Mouse (Mus musculus): Measurements from ENCODE around the gene Nedd9. TPM values are rescaled to one million over a fixed set of nuclear protein-coding genes. Genes with fewer than 3 reads are reported as not detected.

Nedd9 gene
- polyA plus RNA-seq, 1 experiment, result 0.16 TPM

DNA sequence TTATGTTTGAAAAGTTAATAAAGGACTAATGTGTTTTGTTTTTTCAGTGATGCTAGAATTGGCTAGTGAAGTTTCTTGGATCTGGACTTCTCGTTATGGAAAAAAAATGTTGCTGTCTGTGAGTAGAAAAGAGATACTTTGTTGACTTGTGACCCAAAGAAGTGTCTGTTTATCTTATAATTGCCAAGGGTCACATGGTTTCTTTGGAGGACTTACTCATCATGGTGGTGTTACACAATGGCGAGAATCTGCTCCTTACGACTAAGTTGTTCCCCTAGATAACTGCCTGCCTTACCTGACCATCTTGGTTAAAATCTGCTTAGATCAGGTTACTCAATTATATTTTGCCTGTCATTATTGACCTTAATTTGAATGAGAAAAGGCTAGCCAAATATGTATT lies 26.3 kb upstream of the Nedd9 start:
- H3K4me1 ChIP-seq, result peaks cover 28% of the 10 kb centered on the region
- no peaks in the 10 kb centered on the region for H3K36me3 ChIP-seq (replicated peaks; ENCODE audit: low read length)
- H3K9me3 ChIP-seq, result no peaks in the 10 kb centered on the region
- no peak overlapping the region for H3K4me3 ChIP-seq (replicated peaks)
- no peak for TF ChIP-seq GATA1 (IDR thresholded peaks at IDR 0.05; ENCODE audit: borderline replicate concordance, low read length)
- TF ChIP-seq FLI1 (IDR thresholded peaks at IDR 0.05; ENCODE audit: low read length), result no peak
- peaks cover 2% of the 10 kb centered on the region for H3K27me3 ChIP-seq (replicated peaks)

DNA sequence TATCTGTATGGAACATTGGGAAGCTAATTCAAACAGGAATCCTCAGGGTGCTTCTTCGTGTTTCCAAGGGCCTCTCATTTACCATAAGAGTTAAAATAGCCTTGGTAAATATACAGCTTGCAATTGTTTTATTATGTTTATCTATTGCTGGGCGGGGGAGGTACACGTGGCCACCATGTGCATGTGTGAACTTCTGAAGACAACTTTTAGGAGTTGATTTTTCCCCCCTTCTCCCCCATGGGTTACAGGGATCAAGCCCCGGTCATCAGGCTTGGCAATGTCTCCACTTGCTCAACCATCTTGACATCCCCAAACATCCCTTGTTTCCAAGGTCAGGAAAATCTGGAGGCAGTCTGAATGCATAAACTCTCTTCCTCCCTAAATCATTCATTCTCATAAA lies 25.1 kb upstream of the Nedd9 start:
- TF ChIP-seq FLI1 (IDR thresholded peaks at IDR 0.05; ENCODE audit: low read length) (no peak), GATA1 (IDR thresholded peaks at IDR 0.05; ENCODE audit: borderline replicate concordance, low read length) (no peak)
- Histone ChIP-seq H3K4me3 (replicated peaks) (no peak overlapping the region), H3K9me3 (no peaks in the 10 kb centered on the region), H3K27me3 (replicated peaks) (peaks cover 2% of the 10 kb centered on the region), H3K4me1 (peaks cover 23% of the 10 kb centered on the region), H3K36me3 (replicated peaks; ENCODE audit: low read length) (no peaks in the 10 kb centered on the region)

DNA sequence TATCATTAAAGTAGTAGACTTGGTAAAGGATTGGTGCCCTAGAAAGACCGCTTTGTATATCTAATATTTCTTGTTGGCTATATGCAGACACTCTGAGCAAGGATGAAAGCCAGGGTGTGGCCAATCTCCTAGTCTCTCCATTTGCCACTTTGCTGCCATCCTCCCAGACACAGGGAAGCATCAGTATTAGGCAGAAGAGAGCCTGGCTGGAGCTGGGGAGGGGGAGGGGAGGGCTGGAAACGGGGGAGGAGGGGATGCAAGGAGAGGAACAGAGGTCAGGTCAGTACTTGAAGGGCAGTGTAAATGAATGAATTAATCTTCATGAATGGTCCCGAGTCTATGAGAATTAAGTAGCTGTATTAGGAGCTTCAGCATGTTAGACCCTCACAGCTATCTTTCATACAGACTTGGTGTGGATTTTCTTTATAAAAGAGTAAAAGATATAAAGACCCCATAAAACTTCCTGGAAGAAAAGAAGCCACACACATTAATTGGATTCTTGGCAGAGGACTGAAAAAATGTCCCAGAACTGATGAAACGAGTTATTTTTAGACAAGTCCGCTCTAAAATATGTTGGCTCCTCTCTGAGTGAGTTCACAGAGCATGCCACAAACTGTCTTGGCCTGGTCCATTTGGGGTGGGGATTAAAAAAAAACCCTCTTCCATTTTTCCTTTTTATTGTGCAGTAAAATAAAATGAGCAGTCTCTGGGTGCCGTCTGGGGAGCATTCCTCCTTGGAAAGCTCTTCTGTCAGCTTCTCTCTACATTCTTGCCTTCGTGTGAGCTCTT lies 23.7 kb upstream of the Nedd9 start:
- H3K27me3 ChIP-seq (replicated peaks), result peaks cover 5% of the 10 kb centered on the region
- no peak overlapping the region for H3K4me3 ChIP-seq (replicated peaks)
- peaks cover 10% of the 10 kb centered on the region for H3K4me1 ChIP-seq
- H3K36me3 ChIP-seq (replicated peaks; ENCODE audit: low read length), result no peaks in the 10 kb centered on the region
- H3K9me3 ChIP-seq, result no peaks in the 10 kb centered on the region
- TF ChIP-seq GATA1 (IDR thresholded peaks at IDR 0.05; ENCODE audit: borderline replicate concordance, low read length) (no peak), FLI1 (IDR thresholded peaks at IDR 0.05; ENCODE audit: low read length) (no peak)

DNA sequence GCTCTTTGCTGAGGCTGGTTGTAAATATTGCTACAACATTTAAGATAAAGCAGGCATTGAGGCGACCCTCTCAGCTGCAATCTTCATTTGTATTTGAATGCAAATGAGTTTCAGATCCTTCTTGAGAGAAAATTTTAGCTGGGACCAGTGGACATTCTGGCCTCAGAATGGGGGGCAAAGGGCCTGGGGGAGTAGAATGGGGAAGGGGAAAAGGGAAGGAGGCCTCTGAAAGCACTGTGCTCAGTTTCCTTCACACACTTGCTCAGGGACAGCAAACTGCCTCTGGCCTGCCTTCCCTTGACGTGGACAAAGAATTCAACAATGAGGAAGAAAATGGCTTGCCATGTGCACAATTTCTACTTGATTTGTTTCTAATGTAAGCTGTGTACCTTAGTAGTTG lies 18.4 kb upstream of the Nedd9 start:
- TF ChIP-seq GATA1 (IDR thresholded peaks at IDR 0.05; ENCODE audit: borderline replicate concordance, low read length) (no peak), FLI1 (IDR thresholded peaks at IDR 0.05; ENCODE audit: low read length) (no peak)
- H3K27me3 ChIP-seq (replicated peaks), result peaks cover 29% of the 10 kb centered on the region

DNA sequence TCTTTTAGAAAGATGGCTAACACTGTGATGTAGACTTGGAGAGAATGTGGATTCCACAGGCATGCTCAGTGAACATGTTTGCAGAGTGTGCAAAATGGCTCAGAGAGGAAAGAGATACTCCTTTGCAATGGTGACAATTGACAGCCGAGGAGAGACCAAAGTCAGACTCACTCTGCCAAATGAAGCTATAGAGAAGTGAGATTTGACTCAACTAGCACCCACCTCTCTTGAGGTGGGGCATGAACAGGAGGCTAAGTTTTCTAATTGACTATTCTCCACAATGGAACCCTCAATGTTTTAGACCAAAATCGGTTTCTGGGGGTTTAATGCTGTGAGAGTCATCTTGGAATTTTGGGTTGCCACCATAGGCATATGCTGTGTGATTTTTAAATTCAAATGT lies 17.8 kb upstream of the Nedd9 start:
- H3K9me3 ChIP-seq, result no peaks in the 10 kb centered on the region
- H3K36me3 ChIP-seq (replicated peaks; ENCODE audit: low read length), result no peaks in the 10 kb centered on the region
- peaks cover 32% of the 10 kb centered on the region for H3K27me3 ChIP-seq (replicated peaks)
- TF ChIP-seq GATA1 (IDR thresholded peaks at IDR 0.05; ENCODE audit: borderline replicate concordance, low read length) (no peak), FLI1 (IDR thresholded peaks at IDR 0.05; ENCODE audit: low read length) (no peak)
- H3K4me1 ChIP-seq, result peaks cover 21% of the 10 kb centered on the region
- no peak overlapping the region for H3K4me3 ChIP-seq (replicated peaks)

More for the DNA sequence above, 18.4 kb upstream of the Nedd9 start:
- Histone ChIP-seq H3K4me3 (replicated peaks) (no peak overlapping the region), H3K9me3 (no peaks in the 10 kb centered on the region), H3K4me1 (peaks cover 21% of the 10 kb centered on the region), H3K36me3 (replicated peaks; ENCODE audit: low read length) (no peaks in the 10 kb centered on the region)

DNA sequence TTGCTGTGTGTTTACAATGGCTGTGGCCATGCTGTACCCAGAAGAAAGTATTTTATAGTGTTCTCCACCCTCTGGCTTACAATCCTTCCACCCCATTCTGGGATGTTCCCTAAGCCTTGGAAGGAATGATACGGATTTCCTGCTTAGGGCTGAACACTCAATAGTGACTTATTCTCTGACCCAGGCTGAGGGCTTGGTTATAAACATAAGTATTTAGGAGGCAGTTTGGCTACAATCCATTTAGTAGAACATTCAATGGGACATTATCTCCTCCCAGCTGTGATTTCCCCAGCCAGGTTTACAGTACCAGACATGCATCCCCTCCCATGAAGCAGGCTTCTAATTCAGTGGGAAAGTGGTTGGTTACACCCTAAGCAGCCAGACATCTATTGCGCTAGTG lies 17.3 kb upstream of the Nedd9 start:
- TF ChIP-seq GATA1 (IDR thresholded peaks at IDR 0.05; ENCODE audit: borderline replicate concordance, low read length) (no peak), FLI1 (IDR thresholded peaks at IDR 0.05; ENCODE audit: low read length) (no peak)
- H3K4me3 ChIP-seq (replicated peaks), result no peak overlapping the region
- peaks cover 17% of the 10 kb centered on the region for H3K4me1 ChIP-seq
- H3K27me3 ChIP-seq (replicated peaks), result peaks cover 36% of the 10 kb centered on the region
- H3K9me3 ChIP-seq, result no peaks in the 10 kb centered on the region
- H3K36me3 ChIP-seq (replicated peaks; ENCODE audit: low read length), result no peaks in the 10 kb centered on the region

DNA sequence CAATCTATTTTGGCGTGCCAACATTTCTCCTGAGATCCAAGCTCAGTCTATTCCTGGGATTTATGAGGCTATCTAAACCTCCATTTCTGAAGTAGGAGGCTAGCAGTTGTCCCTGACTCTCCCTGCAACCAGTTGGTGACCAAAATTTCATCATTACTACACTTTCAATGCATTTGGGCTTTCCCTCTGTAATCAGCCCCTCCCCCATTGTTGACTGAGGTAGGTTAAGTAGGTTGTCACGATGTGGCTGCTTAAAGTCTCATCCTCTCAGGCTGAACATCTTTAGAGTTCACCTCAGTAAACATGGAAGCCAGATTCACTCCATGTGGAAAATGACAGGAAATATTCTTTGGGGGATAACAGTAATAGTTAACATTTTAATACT lies 15.7 kb upstream of the Nedd9 start:
- H3K4me1 ChIP-seq, result peaks cover 25% of the 10 kb centered on the region
- TF ChIP-seq FLI1 (IDR thresholded peaks at IDR 0.05; ENCODE audit: low read length) (no peak), GATA1 (IDR thresholded peaks at IDR 0.05; ENCODE audit: borderline replicate concordance, low read length) (no peak)
- peaks cover 36% of the 10 kb centered on the region for H3K27me3 ChIP-seq (replicated peaks)
- no peak overlapping the region for H3K4me3 ChIP-seq (replicated peaks)
- no peaks in the 10 kb centered on the region for H3K9me3 ChIP-seq
- no peaks in the 10 kb centered on the region for H3K36me3 ChIP-seq (replicated peaks; ENCODE audit: low read length)

DNA sequence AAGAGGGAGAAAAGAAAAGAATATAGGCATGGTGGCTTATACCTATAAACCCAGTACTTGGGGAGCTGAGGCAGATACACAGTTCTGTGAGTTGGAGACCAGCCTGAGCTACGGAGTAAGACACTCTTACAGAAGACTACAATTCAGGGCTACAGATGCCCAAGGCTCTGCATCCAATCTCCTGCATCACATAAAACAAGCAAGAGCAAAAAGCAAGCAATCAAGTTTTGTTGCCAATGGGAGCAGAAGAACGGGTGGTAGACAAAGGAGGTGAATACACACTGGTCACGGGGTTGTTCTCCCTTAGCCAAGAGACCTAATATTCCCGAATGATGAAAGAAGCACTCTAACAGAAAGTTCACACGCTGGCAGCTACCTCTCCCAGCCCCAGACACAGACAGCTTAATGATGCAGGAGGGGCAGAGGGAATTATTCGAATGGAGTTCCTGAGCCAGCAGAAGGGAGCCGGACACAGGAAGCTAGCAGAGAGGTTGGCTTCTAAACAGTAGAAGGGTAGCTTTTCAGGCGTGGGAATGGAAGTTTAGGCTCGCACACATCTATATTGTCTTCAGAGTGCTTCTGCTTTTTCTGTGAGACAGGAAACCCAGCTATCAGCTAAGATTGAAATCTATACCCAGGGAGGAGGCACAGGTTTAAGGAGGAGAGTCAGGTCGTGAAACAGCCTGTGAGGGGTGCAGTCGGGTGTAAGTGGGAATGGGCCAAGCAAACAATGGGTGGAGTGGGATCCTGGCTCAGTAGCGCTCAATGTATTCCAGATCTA lies 15.2 kb upstream of the Nedd9 start:
- H3K9me3 ChIP-seq, result no peaks in the 10 kb centered on the region
- H3K36me3 ChIP-seq (replicated peaks; ENCODE audit: low read length), result no peaks in the 10 kb centered on the region
- H3K4me1 ChIP-seq, result peaks cover 29% of the 10 kb centered on the region
- peak overlapping the region; percentile 47 for H3K4me3 ChIP-seq (replicated peaks)
- H3K27me3 ChIP-seq (replicated peaks), result peaks cover 36% of the 10 kb centered on the region
- TF ChIP-seq FLI1 (IDR thresholded peaks at IDR 0.05; ENCODE audit: low read length), result no peak
- TF ChIP-seq GATA1 (IDR thresholded peaks at IDR 0.05; ENCODE audit: borderline replicate concordance, low read length), result no peak

DNA sequence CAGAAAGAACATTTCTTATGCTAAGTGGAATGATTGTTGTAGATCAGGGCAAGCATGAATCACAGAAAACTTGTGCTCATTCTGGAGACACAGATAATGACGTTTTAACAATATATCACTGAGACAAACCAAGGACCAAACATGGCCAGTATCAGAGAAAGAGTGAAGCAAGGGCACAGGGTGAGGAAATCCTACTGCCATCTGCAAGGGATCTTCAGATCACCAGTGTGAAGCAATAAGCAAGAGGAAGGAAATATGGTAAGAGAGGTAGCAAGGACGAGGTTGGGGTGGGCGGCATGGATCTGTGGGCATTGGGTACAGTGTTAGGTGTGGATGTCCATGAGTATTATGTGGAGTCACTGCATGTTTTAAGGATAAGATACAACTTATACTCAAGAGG lies 13.6 kb upstream of the Nedd9 start:
- peaks cover 29% of the 10 kb centered on the region for H3K4me1 ChIP-seq
- peaks cover 32% of the 10 kb centered on the region for H3K27me3 ChIP-seq (replicated peaks)
- no peaks in the 10 kb centered on the region for H3K9me3 ChIP-seq
- no peaks in the 10 kb centered on the region for H3K36me3 ChIP-seq (replicated peaks; ENCODE audit: low read length)
- H3K4me3 ChIP-seq (replicated peaks), result no peak overlapping the region
- TF ChIP-seq GATA1 (IDR thresholded peaks at IDR 0.05; ENCODE audit: borderline replicate concordance, low read length), result no peak
- TF ChIP-seq FLI1 (IDR thresholded peaks at IDR 0.05; ENCODE audit: low read length), result no peak

DNA sequence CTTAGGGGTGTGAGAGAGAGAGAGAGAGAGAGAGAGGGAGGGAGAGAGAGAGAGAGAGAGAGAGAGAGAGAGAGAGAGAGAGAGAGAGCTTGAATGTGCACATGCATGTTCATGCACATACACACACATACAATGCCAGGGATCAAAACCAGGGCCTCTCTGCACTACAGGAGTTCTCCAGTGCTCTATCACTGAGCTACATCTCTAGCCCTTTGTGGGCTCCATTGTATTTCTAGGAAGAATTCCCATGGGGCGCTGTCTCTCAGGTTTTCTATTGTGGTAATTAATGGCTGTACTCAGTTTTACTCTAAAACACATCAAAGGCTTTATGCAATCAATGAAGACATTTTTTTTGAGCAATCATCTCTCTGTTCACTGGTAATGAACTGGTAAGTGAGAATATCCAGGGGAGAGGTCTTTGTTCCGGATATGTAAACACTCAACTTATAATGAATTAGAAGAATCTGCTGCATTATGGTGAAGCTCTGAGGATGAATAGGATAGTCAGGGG lies 11.5 kb upstream of the Nedd9 start:
- H3K36me3 ChIP-seq (replicated peaks; ENCODE audit: low read length), result no peaks in the 10 kb centered on the region
- H3K9me3 ChIP-seq, result no peaks in the 10 kb centered on the region
- H3K4me1 ChIP-seq, result peaks cover 29% of the 10 kb centered on the region
- H3K27me3 ChIP-seq (replicated peaks), result peaks cover 24% of the 10 kb centered on the region
- no peak overlapping the region for H3K4me3 ChIP-seq (replicated peaks)
- TF ChIP-seq GATA1 (IDR thresholded peaks at IDR 0.05; ENCODE audit: borderline replicate concordance, low read length) (no peak), FLI1 (IDR thresholded peaks at IDR 0.05; ENCODE audit: low read length) (no peak)

All from megakaryocyte, embryonic 14.5 days (primary cell).